Mouse (Mus musculus): Measurements from ENCODE around the gene Atp2b2. TPM values are rescaled to one million over a fixed set of nuclear protein-coding genes. Genes with fewer than 3 reads are reported as not detected.

Atp2b2 gene
- polyA plus RNA-seq, 1 experiment from 2014 or later: 0.15 TPM

DNA sequence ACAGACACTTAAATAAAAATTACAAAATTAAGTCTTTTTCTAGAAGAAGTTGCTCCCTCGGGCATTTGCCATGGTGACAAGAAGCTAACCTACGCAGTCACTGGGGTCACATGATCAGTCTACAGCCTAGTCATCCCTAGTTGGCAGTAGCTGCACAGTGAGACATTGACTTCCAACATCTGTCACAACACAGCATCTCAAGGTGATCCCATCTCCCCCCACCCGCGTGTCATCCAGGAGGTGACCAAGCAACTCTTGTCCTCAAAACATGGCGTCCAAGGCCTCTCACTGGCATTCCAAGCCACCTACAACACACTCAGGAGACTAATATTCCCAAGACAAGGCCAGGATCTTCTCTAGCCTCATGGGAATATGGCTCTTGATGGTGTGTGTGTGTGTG is 48.2 kb downstream of the Atp2b2 start:
- ATAC-seq (ENCODE audit: low read depth): no peak
- H3K36me3 ChIP-seq (ENCODE audit: control insufficient read depth, insufficient read depth, low read length): no peaks in the 10 kb centered on the region
- no peak overlapping the region for H3K27ac ChIP-seq (ENCODE audit: low read length)
- no peaks in the 10 kb centered on the region for H3K27me3 ChIP-seq (ENCODE audit: control insufficient read depth, insufficient read depth, low read depth, low read length)
- H3K9ac ChIP-seq (ENCODE audit: low read length): no peak overlapping the region
- no peaks in the 10 kb centered on the region for H3K9me3 ChIP-seq (ENCODE audit: control insufficient read depth, low read length)
- WGBS: 80% methylated on average over 5 of the region's 5 CpGs
- no peak overlapping the region for H3K4me3 ChIP-seq (ENCODE audit: low read length)
- no peaks in the 10 kb centered on the region for H3K4me1 ChIP-seq (replicated peaks; ENCODE audit: control insufficient read depth, insufficient read depth, low read length)
- H3K4me2 ChIP-seq (ENCODE audit: low read depth, low read length): no peak overlapping the region

DNA sequence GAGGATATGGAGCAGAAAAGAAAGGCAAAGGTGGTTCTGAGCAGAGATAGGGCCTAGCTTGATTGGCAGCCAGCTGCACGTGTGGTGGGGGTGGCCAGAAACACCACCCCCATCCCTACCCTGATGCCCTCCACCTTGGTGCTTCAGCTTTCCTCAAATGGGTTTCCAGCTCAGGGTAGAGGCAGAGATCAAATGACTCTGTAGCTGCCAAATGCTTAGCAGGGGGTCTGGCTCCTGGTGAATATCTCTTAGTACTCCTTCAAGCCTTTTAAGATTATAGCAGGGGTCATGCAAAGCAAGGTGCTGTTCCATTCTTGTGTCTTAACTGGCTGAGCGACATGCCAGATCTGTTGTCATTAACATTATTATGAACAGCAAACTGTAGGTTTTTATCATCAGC is 50.3 kb downstream of the Atp2b2 start:
- no peaks in the 10 kb centered on the region for H3K27me3 ChIP-seq (ENCODE audit: control insufficient read depth, insufficient read depth, low read depth, low read length)
- H3K4me2 ChIP-seq (ENCODE audit: low read depth, low read length): no peak overlapping the region
- no peaks in the 10 kb centered on the region for H3K9me3 ChIP-seq (ENCODE audit: control insufficient read depth, low read length)
- no peak overlapping the region for H3K27ac ChIP-seq (ENCODE audit: low read length)
- WGBS: 56% methylated on average over 2 of the region's 2 CpGs
- H3K36me3 ChIP-seq (ENCODE audit: control insufficient read depth, insufficient read depth, low read length): no peaks in the 10 kb centered on the region
- H3K4me1 ChIP-seq (replicated peaks; ENCODE audit: control insufficient read depth, insufficient read depth, low read length): no peaks in the 10 kb centered on the region
- H3K4me3 ChIP-seq (ENCODE audit: low read length): no peak overlapping the region
- no peak overlapping the region for H3K9ac ChIP-seq (ENCODE audit: low read length)
- no peak for ATAC-seq (ENCODE audit: low read depth)

DNA sequence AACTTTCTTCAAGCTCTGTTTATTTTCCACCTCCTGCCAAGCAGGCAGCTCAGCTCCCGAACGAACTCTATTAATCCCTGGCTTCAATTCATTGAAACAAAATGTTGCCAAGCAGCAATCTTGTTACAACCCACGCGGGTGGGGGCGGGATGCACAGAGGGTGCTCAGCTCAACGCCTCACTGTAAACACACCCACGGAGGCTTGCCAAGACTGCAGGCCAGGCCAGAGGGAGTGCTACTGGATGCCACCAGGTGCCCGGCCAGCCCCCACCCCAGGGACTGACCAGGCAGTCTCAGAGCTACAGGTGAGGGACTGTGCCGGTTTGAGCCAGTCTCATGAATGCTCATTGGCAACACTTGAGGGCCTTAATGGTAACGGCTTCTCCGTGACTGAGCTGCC is 50.9 kb downstream of the Atp2b2 start:
- no peak for ATAC-seq (ENCODE audit: low read depth)
- H3K36me3 ChIP-seq (ENCODE audit: control insufficient read depth, insufficient read depth, low read length): no peaks in the 10 kb centered on the region
- no peaks in the 10 kb centered on the region for H3K4me1 ChIP-seq (replicated peaks; ENCODE audit: control insufficient read depth, insufficient read depth, low read length)
- H3K9me3 ChIP-seq (ENCODE audit: control insufficient read depth, low read length): no peaks in the 10 kb centered on the region
- WGBS: 47% methylated on average over 11 of the region's 11 CpGs
- H3K4me3 ChIP-seq (ENCODE audit: low read length): no peak overlapping the region
- no peak overlapping the region for H3K9ac ChIP-seq (ENCODE audit: low read length)
- H3K4me2 ChIP-seq (ENCODE audit: low read depth, low read length): no peak overlapping the region
- H3K27ac ChIP-seq (ENCODE audit: low read length): no peak overlapping the region
- no peaks in the 10 kb centered on the region for H3K27me3 ChIP-seq (ENCODE audit: control insufficient read depth, insufficient read depth, low read depth, low read length)

DNA sequence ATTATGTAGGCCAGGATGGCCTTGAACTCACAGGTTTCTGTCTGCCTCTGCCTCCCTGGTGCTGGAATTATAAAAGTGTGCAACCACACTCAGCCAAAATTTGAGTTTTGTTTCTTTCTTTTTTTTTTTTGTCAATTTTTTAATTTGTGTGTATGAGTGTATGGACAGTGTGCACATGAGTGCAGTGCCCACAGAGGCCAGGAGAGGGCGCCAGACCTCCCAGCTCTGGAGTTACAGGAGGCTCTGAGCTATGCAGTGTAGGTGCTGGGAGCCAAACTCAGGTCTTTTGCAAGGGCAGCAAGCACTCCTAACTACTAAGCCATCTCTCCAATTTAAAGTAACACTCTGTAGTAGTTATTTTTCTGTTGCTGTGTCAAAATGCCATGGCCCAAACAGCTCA is 52.4 kb downstream of the Atp2b2 start:
- H3K27me3 ChIP-seq (ENCODE audit: control insufficient read depth, insufficient read depth, low read depth, low read length): no peaks in the 10 kb centered on the region
- no peaks in the 10 kb centered on the region for H3K4me1 ChIP-seq (replicated peaks; ENCODE audit: control insufficient read depth, insufficient read depth, low read length)
- no peak for ATAC-seq (ENCODE audit: low read depth)
- no peaks in the 10 kb centered on the region for H3K36me3 ChIP-seq (ENCODE audit: control insufficient read depth, insufficient read depth, low read length)
- H3K4me3 ChIP-seq (ENCODE audit: low read length): no peak overlapping the region
- no peaks in the 10 kb centered on the region for H3K9me3 ChIP-seq (ENCODE audit: control insufficient read depth, low read length)
- no peak overlapping the region for H3K27ac ChIP-seq (ENCODE audit: low read length)
- no peak overlapping the region for H3K9ac ChIP-seq (ENCODE audit: low read length)
- 6% methylated on average over 1 of the region's 1 CpGs for WGBS
- H3K4me2 ChIP-seq (ENCODE audit: low read depth, low read length): no peak overlapping the region

DNA sequence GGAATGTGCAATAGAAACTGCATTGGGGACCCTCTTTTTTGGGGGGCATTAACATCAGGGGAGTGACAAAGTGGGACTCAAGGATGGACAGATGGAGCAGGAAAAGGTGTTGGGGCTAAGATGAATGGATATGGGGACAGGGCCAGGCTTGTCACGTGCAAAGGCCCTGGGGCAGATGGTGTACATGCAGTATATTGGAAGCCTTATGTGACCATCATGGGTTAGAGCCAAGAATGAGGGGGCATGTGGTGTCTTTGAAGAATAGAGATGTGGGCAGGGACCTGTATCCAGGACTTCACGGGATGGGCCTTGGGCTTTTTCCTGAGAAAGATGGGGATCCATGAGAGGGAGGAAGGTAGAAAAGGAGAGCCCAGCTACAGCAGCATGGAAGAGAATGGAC is 53.9 kb downstream of the Atp2b2 start:
- no peak overlapping the region for H3K9ac ChIP-seq (ENCODE audit: low read length)
- WGBS: 82% methylated on average over 2 of the region's 2 CpGs
- H3K4me2 ChIP-seq (ENCODE audit: low read depth, low read length): no peak overlapping the region
- H3K4me3 ChIP-seq (ENCODE audit: low read length): no peak overlapping the region
- H3K27me3 ChIP-seq (ENCODE audit: control insufficient read depth, insufficient read depth, low read depth, low read length): no peaks in the 10 kb centered on the region
- H3K27ac ChIP-seq (ENCODE audit: low read length): no peak overlapping the region
- no peaks in the 10 kb centered on the region for H3K9me3 ChIP-seq (ENCODE audit: control insufficient read depth, low read length)
- H3K4me1 ChIP-seq (replicated peaks; ENCODE audit: control insufficient read depth, insufficient read depth, low read length): no peaks in the 10 kb centered on the region
- no peak for ATAC-seq (ENCODE audit: low read depth)
- H3K36me3 ChIP-seq (ENCODE audit: control insufficient read depth, insufficient read depth, low read length): no peaks in the 10 kb centered on the region

DNA sequence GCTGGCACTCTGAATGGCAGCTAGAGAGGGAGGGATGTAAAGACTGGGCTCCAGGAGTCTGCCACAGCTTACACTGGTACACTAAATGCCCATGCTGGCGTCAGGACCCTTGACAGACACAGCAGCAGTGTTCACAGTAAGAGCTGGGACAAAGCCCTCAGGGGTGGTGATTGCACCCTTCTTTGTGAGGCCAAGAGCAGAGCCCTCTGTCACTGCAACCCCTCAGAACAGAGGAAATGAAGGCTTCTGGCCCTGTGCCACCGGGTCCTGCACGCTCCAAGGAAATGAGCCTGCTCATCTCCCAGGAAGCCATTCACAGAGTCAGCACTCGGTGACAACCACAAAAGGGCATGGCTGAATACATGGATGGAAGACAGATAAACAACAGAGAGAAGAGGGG is 55.7 kb downstream of the Atp2b2 start:
- ATAC-seq (ENCODE audit: low read depth): no peak
- no peaks in the 10 kb centered on the region for H3K4me1 ChIP-seq (replicated peaks; ENCODE audit: control insufficient read depth, insufficient read depth, low read length)
- no peaks in the 10 kb centered on the region for H3K36me3 ChIP-seq (ENCODE audit: control insufficient read depth, insufficient read depth, low read length)
- 57% methylated on average over 4 of the region's 4 CpGs for WGBS
- no peaks in the 10 kb centered on the region for H3K9me3 ChIP-seq (ENCODE audit: control insufficient read depth, low read length)
- H3K27ac ChIP-seq (ENCODE audit: low read length): no peak overlapping the region
- no peaks in the 10 kb centered on the region for H3K27me3 ChIP-seq (ENCODE audit: control insufficient read depth, insufficient read depth, low read depth, low read length)
- H3K4me3 ChIP-seq (ENCODE audit: low read length): no peak overlapping the region
- H3K9ac ChIP-seq (ENCODE audit: low read length): no peak overlapping the region
- H3K4me2 ChIP-seq (ENCODE audit: low read depth, low read length): no peak overlapping the region

DNA sequence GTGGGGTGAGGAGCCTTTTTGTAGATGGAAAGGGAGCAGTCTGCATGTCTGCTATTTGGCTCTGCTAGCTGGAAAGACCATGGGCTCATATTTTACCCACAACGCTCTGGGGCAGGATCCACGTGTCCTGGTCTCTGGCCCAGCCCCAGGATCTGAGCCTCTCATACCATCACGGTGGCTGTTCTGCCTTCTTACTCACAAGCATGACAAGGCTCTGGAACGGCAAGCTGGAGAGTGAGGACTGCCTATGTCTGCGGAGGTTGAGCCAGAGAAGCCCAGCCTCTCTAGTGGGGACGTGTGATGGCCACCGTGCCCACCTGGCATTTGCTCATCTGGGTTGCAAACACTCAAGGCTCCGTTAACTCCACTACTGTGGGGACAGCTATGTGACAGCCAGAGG is 63.7 kb downstream of the Atp2b2 start:
- Histone ChIP-seq H3K9ac (ENCODE audit: low read length) (no peak overlapping the region), H3K4me1 (replicated peaks; ENCODE audit: control insufficient read depth, insufficient read depth, low read length) (no peaks in the 10 kb centered on the region), H3K27ac (ENCODE audit: low read length) (no peak overlapping the region), H3K4me2 (ENCODE audit: low read depth, low read length) (no peak overlapping the region), H3K27me3 (ENCODE audit: control insufficient read depth, insufficient read depth, low read depth, low read length) (no peaks in the 10 kb centered on the region), H3K36me3 (ENCODE audit: control insufficient read depth, insufficient read depth, low read length) (no peaks in the 10 kb centered on the region), H3K4me3 (ENCODE audit: low read length) (no peak overlapping the region), H3K9me3 (ENCODE audit: control insufficient read depth, low read length) (no peaks in the 10 kb centered on the region)
- ATAC-seq (ENCODE audit: low read depth): no peak
- WGBS: 74% methylated on average over 8 of the region's 8 CpGs

DNA sequence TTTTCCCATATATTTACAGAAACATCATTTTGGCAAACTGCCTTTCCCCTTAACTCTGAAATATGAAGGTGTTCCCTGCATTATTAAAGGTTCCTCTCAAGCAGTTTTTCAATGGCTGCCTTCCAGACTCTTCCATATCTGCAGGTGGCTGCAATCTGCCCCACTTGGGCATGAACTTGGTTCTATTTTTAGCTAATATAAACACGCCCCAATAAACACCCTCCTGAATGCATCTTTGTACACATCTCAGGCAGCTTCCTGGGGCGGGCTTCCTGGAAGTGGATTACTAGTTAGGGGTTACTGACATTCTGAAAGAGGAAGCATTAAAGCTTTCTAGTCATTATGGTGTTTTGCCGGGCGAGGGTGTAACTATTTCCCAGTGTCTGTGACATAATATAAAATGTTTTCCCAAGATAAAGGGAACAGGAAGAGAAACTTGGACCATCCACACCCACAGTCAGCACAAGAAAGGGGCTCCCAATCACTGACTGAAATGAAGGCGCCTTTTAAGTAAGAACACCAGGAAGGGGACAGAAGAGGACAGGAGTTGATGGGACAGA is 64.2 kb downstream of the Atp2b2 start:
- ATAC-seq (ENCODE audit: low read depth): no peak
- Histone ChIP-seq H3K27ac (ENCODE audit: low read length) (no peak overlapping the region), H3K27me3 (ENCODE audit: control insufficient read depth, insufficient read depth, low read depth, low read length) (no peaks in the 10 kb centered on the region), H3K4me1 (replicated peaks; ENCODE audit: control insufficient read depth, insufficient read depth, low read length) (no peaks in the 10 kb centered on the region), H3K9me3 (ENCODE audit: control insufficient read depth, low read length) (no peaks in the 10 kb centered on the region), H3K4me3 (ENCODE audit: low read length) (no peak overlapping the region), H3K4me2 (ENCODE audit: low read depth, low read length) (no peak overlapping the region), H3K36me3 (ENCODE audit: control insufficient read depth, insufficient read depth, low read length) (no peaks in the 10 kb centered on the region), H3K9ac (ENCODE audit: low read length) (no peak overlapping the region)
- 50% methylated on average over 5 of the region's 5 CpGs for WGBS

DNA sequence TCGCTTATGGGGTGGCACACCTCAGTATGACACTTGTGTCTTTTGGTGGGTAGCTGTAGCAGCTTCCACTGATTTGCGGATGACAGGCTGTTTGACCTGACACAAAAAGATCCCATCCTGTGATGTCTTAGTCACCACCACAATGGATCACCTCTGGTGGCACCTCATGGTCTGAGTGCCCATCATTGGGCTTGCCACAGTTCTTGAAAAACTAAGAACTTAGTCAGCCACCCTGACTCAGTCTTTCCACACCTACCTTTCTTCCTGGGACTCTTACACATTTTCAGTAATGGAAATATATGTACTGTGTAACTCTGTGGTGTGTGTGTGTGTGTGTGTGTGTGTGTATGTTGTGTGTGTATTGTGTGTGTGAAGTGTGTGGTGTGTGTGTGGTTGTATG is 71.5 kb downstream of the Atp2b2 start:
- no peak overlapping the region for H3K4me3 ChIP-seq (ENCODE audit: low read length)
- no peaks in the 10 kb centered on the region for H3K27me3 ChIP-seq (ENCODE audit: control insufficient read depth, insufficient read depth, low read depth, low read length)
- no peaks in the 10 kb centered on the region for H3K4me1 ChIP-seq (replicated peaks; ENCODE audit: control insufficient read depth, insufficient read depth, low read length)
- H3K27ac ChIP-seq (ENCODE audit: low read length): no peak overlapping the region
- 70% methylated on average over 2 of the region's 2 CpGs for WGBS
- ATAC-seq (ENCODE audit: low read depth): no peak
- no peak overlapping the region for H3K9ac ChIP-seq (ENCODE audit: low read length)
- H3K4me2 ChIP-seq (ENCODE audit: low read depth, low read length): no peak overlapping the region
- no peaks in the 10 kb centered on the region for H3K9me3 ChIP-seq (ENCODE audit: control insufficient read depth, low read length)
- no peaks in the 10 kb centered on the region for H3K36me3 ChIP-seq (ENCODE audit: control insufficient read depth, insufficient read depth, low read length)

DNA sequence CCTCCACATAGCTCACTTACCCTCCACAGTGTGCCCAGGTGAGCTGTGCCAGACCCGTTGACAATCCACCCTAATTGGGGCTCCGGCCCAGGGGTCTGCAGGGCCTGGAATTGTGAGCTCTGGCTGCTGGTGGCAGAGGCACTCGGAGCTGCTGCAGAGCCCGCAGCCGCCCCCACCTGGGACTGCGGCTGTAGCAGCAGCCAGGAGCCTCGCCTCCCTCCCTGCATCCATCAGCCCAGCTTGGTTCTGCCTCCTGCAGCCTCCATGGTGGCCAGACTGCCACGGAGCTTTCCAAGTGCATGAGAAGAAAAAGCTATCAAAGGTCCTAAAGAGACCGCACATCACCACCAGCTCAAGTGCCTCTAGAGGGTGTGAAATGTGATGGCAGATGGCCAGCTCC is 71.9 kb downstream of the Atp2b2 start:
- Histone ChIP-seq H3K4me2 (ENCODE audit: low read depth, low read length) (no peak overlapping the region), H3K27me3 (ENCODE audit: control insufficient read depth, insufficient read depth, low read depth, low read length) (no peaks in the 10 kb centered on the region), H3K4me3 (ENCODE audit: low read length) (no peak overlapping the region), H3K27ac (ENCODE audit: low read length) (no peak overlapping the region), H3K36me3 (ENCODE audit: control insufficient read depth, insufficient read depth, low read length) (no peaks in the 10 kb centered on the region), H3K4me1 (replicated peaks; ENCODE audit: control insufficient read depth, insufficient read depth, low read length) (no peaks in the 10 kb centered on the region), H3K9me3 (ENCODE audit: control insufficient read depth, low read length) (no peaks in the 10 kb centered on the region), H3K9ac (ENCODE audit: low read length) (no peak overlapping the region)
- ATAC-seq (ENCODE audit: low read depth): no peak
- 49% methylated on average over 9 of the region's 9 CpGs for WGBS

All from lung, embryonic 16.5 days (tissue).